Mouse (Mus musculus) granulocyte monocyte progenitor cell, adult 5-6 weeks (primary cell): ENCODE results near the gene Vstm2b. TPM values are rescaled to one million over a fixed set of nuclear protein-coding genes. Genes with fewer than 3 reads are reported as not detected.

Source experiments
- total RNA-seq, 2 experiments: library from RNA; stranded (forward) in 1 of 2; stranded (reverse) in 1 of 2; fragments of 200-712, 200-1000 nt in 1 of 2; fragments of >200 nt in 1 of 2; fragmentation: Nextera tagmentation in 1 of 2; gene quantifications; 2 replicates each; pipeline ENCODE4 v1.2.3; 2014 to 2017

Vstm2b gene
- total RNA-seq, 2 experiments from 2014 or later = not detected

Other genes starting within 250 kb of the Vstm2b start
- not detected in 2 replicates for gene 4930433I11Rik, start 89.2 kb downstream of the Vstm2b start, total RNA-seq (2014; fragmentation: Nextera tagmentation)
- not detected in 2 replicates for gene 4930433I11Rik, start 89.2 kb downstream of the Vstm2b start, total RNA-seq (2017)
- gene Gm4884, start 134.4 kb downstream of the Vstm2b start, total RNA-seq (2014; fragmentation: Nextera tagmentation) = not detected in 2 replicates
- gene Gm4884, start 134.4 kb downstream of the Vstm2b start, total RNA-seq (2017) = not detected in 2 replicates